ENCODE assay signal across 15 mouse cellular contexts in the genomic region with DNA sequence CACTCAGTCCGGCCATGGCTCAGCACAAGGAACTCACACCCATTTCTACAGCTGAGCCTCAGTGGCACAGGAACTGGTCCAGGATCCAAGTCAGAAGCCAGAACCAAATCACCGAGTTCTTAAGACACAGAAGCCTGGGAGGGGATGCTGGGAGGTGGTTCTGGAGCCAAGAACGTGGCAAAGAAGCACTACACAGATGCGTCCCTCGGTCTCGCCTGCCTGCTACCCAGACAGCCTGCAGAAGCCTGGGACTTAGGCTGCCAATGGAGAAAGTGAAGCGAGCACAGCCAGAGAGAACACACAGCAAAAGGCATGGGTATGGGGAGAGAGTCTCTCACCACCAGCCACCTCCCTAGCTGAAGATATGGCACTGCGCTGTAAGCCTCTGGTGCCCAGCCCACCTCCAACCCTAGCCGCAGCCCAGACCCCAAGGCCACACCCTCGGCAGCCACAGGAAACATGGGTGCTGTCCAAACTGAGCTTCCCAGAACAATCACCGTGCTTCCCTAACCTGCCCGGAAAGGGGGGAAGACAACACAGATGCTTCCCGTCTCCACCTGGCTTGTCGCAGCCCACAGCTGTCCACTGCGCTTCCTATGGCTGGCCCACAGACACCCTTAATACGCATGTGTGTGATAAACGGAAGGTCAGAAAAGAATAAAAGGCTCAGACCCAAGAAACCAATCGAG. TPM values are rescaled to one million over a fixed set of nuclear protein-coding genes. Genes with fewer than 3 reads are reported as not detected.
DNase-seq lines count a peak whose midpoint lies in the region; ATAC-seq lines count a peak whose summit lies in the region.
"Had no signal": no experiment of that assay in that cellular context is flagged by ENCODE, and none has a peak within 500 bp of the region (broad histone marks: within the 10 kb centered on the region; RNA-seq: fewer than 3 reads in every experiment).

No protein-coding gene starts in this region.

- 72% methylated on average over 18 of the region's 18 CpGs for WGBS in heart, embryonic 12.5 days
- 79% methylated on average over 18 of the region's 18 CpGs for WGBS in embryonic facial prominence, embryonic 12.5 days

- H3K9ac ChIP-seq in heart, embryonic 12.5 days, result no peak overlapping the region
- no peak overlapping the region for H3K9ac ChIP-seq in embryonic facial prominence, embryonic 12.5 days
- H3K9ac ChIP-seq: hindbrain, embryonic 15.5 days; limb, embryonic 12.5 days; midbrain, embryonic 15.5 days; neural tube, embryonic 12.5 days had no signal

- peak; percentile 98 for DNase-seq in heart, adult 11 months
- peak; percentile 39 to 64 for DNase-seq in kidney, postnatal 36 days
- no peak for DNase-seq in kidney, adult 18-20 months
- no peak for DNase-seq in cerebellum, postnatal 25 days
- no peak for DNase-seq in layer of hippocampus, postnatal 14 days (ENCODE audit: low spot score in 2 of 2)
- DNase-seq: adrenal gland, adult 8-10 months; gastrocnemius, postnatal 14 days; lung, adult 2 months had no signal

- no peaks in the 10 kb centered on the region for H3K36me3 ChIP-seq in heart, embryonic 12.5 days
- H3K36me3 ChIP-seq in embryonic facial prominence, embryonic 12.5 days, result no peaks in the 10 kb centered on the region
- H3K36me3 ChIP-seq: hindbrain, embryonic 15.5 days; limb, embryonic 12.5 days; midbrain, embryonic 15.5 days; neural tube, embryonic 12.5 days had no signal

- H3K4me1 ChIP-seq in heart, embryonic 12.5 days (replicated peaks), result peaks cover 36% of the 10 kb centered on the region
- H3K4me1 ChIP-seq in embryonic facial prominence, embryonic 12.5 days, result peaks cover 87% of the 10 kb centered on the region

- peaks cover 7% of the 10 kb centered on the region; the same call in 1 of the 2 replicates for H3K27me3 ChIP-seq in heart, embryonic 12.5 days (replicated peaks)
- no peaks in the 10 kb centered on the region for H3K27me3 ChIP-seq in embryonic facial prominence, embryonic 12.5 days
- H3K27me3 ChIP-seq: hindbrain, embryonic 15.5 days; limb, embryonic 12.5 days; midbrain, embryonic 15.5 days; neural tube, embryonic 12.5 days had no signal

- no peak overlapping the region for H3K27ac ChIP-seq in heart, embryonic 12.5 days (ENCODE audit: poor library complexity, severe bottlenecking)
- peak overlapping the region; percentile 14; the same call in 1 of the 2 replicates for H3K27ac ChIP-seq in embryonic facial prominence, embryonic 12.5 days
- H3K27ac ChIP-seq: hindbrain, embryonic 15.5 days; limb, embryonic 12.5 days; midbrain, embryonic 15.5 days; neural tube, embryonic 12.5 days had no signal

- H3K9me3 ChIP-seq in heart, embryonic 12.5 days (replicated peaks), result no peaks in the 10 kb centered on the region
- no peaks in the 10 kb centered on the region for H3K9me3 ChIP-seq in embryonic facial prominence, embryonic 12.5 days
- H3K9me3 ChIP-seq: hindbrain, embryonic 15.5 days; limb, embryonic 12.5 days; midbrain, embryonic 15.5 days; neural tube, embryonic 12.5 days had no signal

- no peak overlapping the region for H3K4me2 ChIP-seq in heart, embryonic 12.5 days
- no peak overlapping the region for H3K4me2 ChIP-seq in embryonic facial prominence, embryonic 12.5 days (replicated peaks)
- H3K4me2 ChIP-seq: hindbrain, embryonic 15.5 days; limb, embryonic 12.5 days; midbrain, embryonic 15.5 days; neural tube, embryonic 12.5 days had no signal

- ATAC-seq in heart, embryonic 12.5 days (ENCODE audit: insufficient number of reproducible peaks, low FRiP score), result no peak
- ATAC-seq in embryonic facial prominence, embryonic 12.5 days (ENCODE audit: insufficient number of reproducible peaks, insufficient read depth, low FRiP score, low TSS enrichment), result no peak
- peak; percentile 66 for ATAC-seq in megakaryocyte progenitor cell, adult 5-6 weeks (replicated peaks; ENCODE audit: poor library complexity)
- ATAC-seq: midbrain, embryonic 15.5 days had no signal

- H3K4me3 ChIP-seq in heart, embryonic 12.5 days, result no peak overlapping the region
- H3K4me3 ChIP-seq in embryonic facial prominence, embryonic 12.5 days, result no peak overlapping the region
- H3K4me3 ChIP-seq: hindbrain, embryonic 15.5 days; limb, embryonic 12.5 days; midbrain, embryonic 15.5 days; neural tube, embryonic 12.5 days had no signal

RNA-seq across cellular contexts. Expression of a gene that starts 13.6 kb away (rescaled TPM):
- polyA plus RNA-seq in heart, embryonic 12.5 days (2016; fragmentation: Nextera tagmentation; extraction: Ambion mirVana), result 5.4 and 5.7 TPM in 2 replicates
- 21.0 and 22.6 TPM in 2 replicates for polyA plus RNA-seq in embryonic facial prominence, embryonic 12.5 days (2016; fragmentation: Nextera tagmentation; extraction: Ambion mirVana)
- 0.05 and 0.27 TPM in 2 replicates for total RNA-seq in megakaryocyte progenitor cell, adult 5-6 weeks (2015)
- total RNA-seq in megakaryocyte progenitor cell, adult 5-6 weeks (2017), result 0.41 TPM in 1 of 2 replicates, not detected in the other
- total RNA-seq in layer of hippocampus, postnatal 14 days (2021), result 10 to 100 TPM; 25.3 to 29.1 TPM

Comparison
In these comparisons a context has a peak if more than half of its experiments do, and no peak if none do; other contexts are left out.
1. DNase-seq: peak in heart, adult 11 months (single experiment) and kidney, postnatal 36 days (2 of 2); none in kidney, adult 18-20 months (single experiment), cerebellum, postnatal 25 days (0 of 2) and layer of hippocampus, postnatal 14 days (0 of 2).
2. RNA of a gene that starts 13.6 kb away (total RNA-seq): 25.3 to 29.1 TPM in layer of hippocampus, postnatal 14 days; 0.05 to 0.41 TPM in megakaryocyte progenitor cell, adult 5-6 weeks; every median in the first group is over 10 times any median in the second.